Comparison of ENCODE assay signal across 19 mouse cellular contexts in the genomic region with DNA sequence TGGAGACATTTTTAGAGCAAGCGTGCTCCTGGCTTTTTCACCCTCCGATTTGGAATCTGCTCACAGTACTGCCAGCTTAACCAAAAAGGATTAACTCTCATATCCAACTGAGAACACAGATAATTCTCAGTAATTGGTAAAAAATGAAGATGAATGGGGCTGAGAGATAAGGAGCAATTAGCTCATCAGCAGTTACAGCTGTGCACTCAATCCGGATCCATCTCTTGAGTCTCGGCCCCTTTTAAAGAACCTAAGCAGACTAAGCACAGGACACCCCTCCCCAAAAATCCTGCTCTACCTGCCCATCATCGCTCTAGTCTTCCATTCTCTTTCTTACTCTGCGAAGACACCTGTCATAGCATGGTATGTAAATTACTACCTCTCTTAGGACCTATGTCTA.
DNase-seq lines count a peak whose midpoint lies in the region; ATAC-seq and TF ChIP-seq lines count a peak whose summit lies in the region.
"Had no signal": no experiment of that assay in that cellular context is flagged by ENCODE, and none has a peak within 500 bp of the region (broad histone marks: within the 10 kb centered on the region; RNA-seq: fewer than 3 reads in every experiment).

No protein-coding gene starts in this region.

- H3K4me1 ChIP-seq in forebrain, embryonic 14.5 days (ENCODE audit: control insufficient read depth, insufficient read depth, low read length), result 0 out of 2 replicates have a peak, but pooled peaks cover 2% of the 10 kb centered on the region
- peaks cover 16% of the 10 kb centered on the region for H3K4me1 ChIP-seq in forebrain, embryonic 15.5 days
- peaks cover 13% of the 10 kb centered on the region for H3K4me1 ChIP-seq in hindbrain, embryonic 12.5 days
- no peaks in the 10 kb centered on the region for H3K4me1 ChIP-seq in midbrain, postnatal 0 days (ENCODE audit: insufficient read depth, low read length)
- H3K4me1 ChIP-seq: heart, embryonic 10.5 days; limb, embryonic 15.5 days; liver, embryonic 15.5 days had no signal

- H3K4me3 ChIP-seq in forebrain, embryonic 14.5 days (ENCODE audit: low read depth, low read length), result no peak overlapping the region
- no peak overlapping the region for H3K4me3 ChIP-seq in forebrain, embryonic 15.5 days
- no peak overlapping the region for H3K4me3 ChIP-seq in hindbrain, embryonic 12.5 days
- H3K4me3 ChIP-seq in midbrain, postnatal 0 days (ENCODE audit: low read depth, low read length), result no peak overlapping the region
- H3K4me3 ChIP-seq in layer of hippocampus, adult 2 months, result no peak overlapping the region
- H3K4me3 ChIP-seq: heart, embryonic 10.5 days; limb, embryonic 15.5 days; liver, embryonic 15.5 days; myocyte had no signal

- peak; percentile 14 for DNase-seq in forebrain, embryonic 14.5 days (ENCODE audit: low spot score)
- DNase-seq in midbrain, postnatal 0 days (ENCODE audit: low spot score), result peak; percentile 20
- no peak for DNase-seq in layer of hippocampus, adult 2 months (ENCODE audit: low spot score in 2 of 2)
- DNase-seq in thymus, postnatal 14 days, result no peak
- DNase-seq: adrenal gland, postnatal 36 days; cerebellum, adult 2 months; heart, postnatal 10 days; kidney, adult 18-20 months; kidney, postnatal 10 days; thymus, postnatal 36 days had no signal

- no peaks in the 10 kb centered on the region for H3K9me3 ChIP-seq in forebrain, embryonic 14.5 days (replicated peaks; ENCODE audit: control insufficient read depth, low read length)
- H3K9me3 ChIP-seq in forebrain, embryonic 15.5 days, result no peaks in the 10 kb centered on the region
- no peaks in the 10 kb centered on the region for H3K9me3 ChIP-seq in hindbrain, embryonic 12.5 days (replicated peaks)
- no peaks in the 10 kb centered on the region for H3K9me3 ChIP-seq in midbrain, postnatal 0 days (ENCODE audit: low read length)
- H3K9me3 ChIP-seq: G1E; heart, embryonic 10.5 days; limb, embryonic 15.5 days; liver, embryonic 15.5 days had no signal

- H3K27ac ChIP-seq in forebrain, embryonic 14.5 days (ENCODE audit: low read depth, low read length), result no peak overlapping the region
- no peak overlapping the region for H3K27ac ChIP-seq in forebrain, embryonic 15.5 days (replicated peaks)
- H3K27ac ChIP-seq in hindbrain, embryonic 12.5 days, result peak overlapping the region; percentile 35; the same call in 1 of the 2 replicates
- H3K27ac ChIP-seq in midbrain, postnatal 0 days (ENCODE audit: low read depth, low read length), result no peak overlapping the region
- no peak overlapping the region for H3K27ac ChIP-seq in layer of hippocampus, adult 2 months
- H3K27ac ChIP-seq: heart, embryonic 10.5 days; limb, embryonic 15.5 days; liver, embryonic 15.5 days had no signal

- H3K9ac ChIP-seq in forebrain, embryonic 14.5 days (ENCODE audit: low read length), result no peak overlapping the region
- no peak overlapping the region for H3K9ac ChIP-seq in forebrain, embryonic 15.5 days (replicated peaks)
- H3K9ac ChIP-seq in hindbrain, embryonic 12.5 days, result no peak overlapping the region
- H3K9ac ChIP-seq in midbrain, postnatal 0 days (replicated peaks; ENCODE audit: low read length, poor library complexity, severe bottlenecking), result no peak overlapping the region
- H3K9ac ChIP-seq: limb, embryonic 15.5 days; liver, embryonic 15.5 days had no signal

- H3K4me2 ChIP-seq in forebrain, embryonic 14.5 days (ENCODE audit: low read length), result no peak overlapping the region
- H3K4me2 ChIP-seq in forebrain, embryonic 15.5 days (replicated peaks), result no peak overlapping the region
- H3K4me2 ChIP-seq in hindbrain, embryonic 12.5 days (replicated peaks), result no peak overlapping the region
- H3K4me2 ChIP-seq in midbrain, postnatal 0 days (ENCODE audit: low read depth, low read length, poor library complexity, severe bottlenecking), result no peak overlapping the region
- H3K4me2 ChIP-seq: limb, embryonic 15.5 days; liver, embryonic 15.5 days had no signal

- ATAC-seq in forebrain, embryonic 14.5 days, result no peak
- ATAC-seq in forebrain, embryonic 15.5 days (replicated peaks), result no peak
- peak; percentile 57 for ATAC-seq in hindbrain, embryonic 12.5 days (ENCODE audit: low FRiP score)
- ATAC-seq in megakaryocyte progenitor cell, adult 5-6 weeks (replicated peaks; ENCODE audit: poor library complexity), result peak; percentile 17; the same call in 1 of the 2 replicates
- ATAC-seq in midbrain, postnatal 0 days (ENCODE audit: low FRiP score), result no peak
- ATAC-seq: activated CD4-positive, CD25-positive, alpha-beta regulatory T cell, adult 4 months had no signal

- WGBS in forebrain, embryonic 14.5 days, result 58% methylated on average over 6 of the region's 6 CpGs
- 57% methylated on average over 6 of the region's 6 CpGs for WGBS in forebrain, embryonic 15.5 days
- 73% methylated on average over 6 of the region's 6 CpGs for WGBS in hindbrain, embryonic 12.5 days
- WGBS in midbrain, postnatal 0 days, result 47% methylated on average over 6 of the region's 6 CpGs

- no peaks in the 10 kb centered on the region for H3K36me3 ChIP-seq in forebrain, embryonic 14.5 days (ENCODE audit: control insufficient read depth, insufficient read depth, low read length)
- no peaks in the 10 kb centered on the region for H3K36me3 ChIP-seq in forebrain, embryonic 15.5 days
- H3K36me3 ChIP-seq in hindbrain, embryonic 12.5 days, result no peaks in the 10 kb centered on the region
- no peaks in the 10 kb centered on the region for H3K36me3 ChIP-seq in midbrain, postnatal 0 days (ENCODE audit: insufficient read depth, low read length)
- H3K36me3 ChIP-seq: G1E; heart, embryonic 10.5 days; limb, embryonic 15.5 days; liver, embryonic 15.5 days had no signal

- H3K27me3 ChIP-seq in forebrain, embryonic 14.5 days (replicated peaks; ENCODE audit: control insufficient read depth, insufficient read depth, low read length), result no peaks in the 10 kb centered on the region
- H3K27me3 ChIP-seq in forebrain, embryonic 15.5 days, result no peaks in the 10 kb centered on the region
- no peaks in the 10 kb centered on the region for H3K27me3 ChIP-seq in hindbrain, embryonic 12.5 days
- H3K27me3 ChIP-seq in midbrain, postnatal 0 days (ENCODE audit: insufficient read depth, low read length), result no peaks in the 10 kb centered on the region
- H3K27me3 ChIP-seq: limb, embryonic 15.5 days; liver, embryonic 15.5 days had no signal

- TF ChIP-seq CTCF in midbrain, postnatal 0 days (IDR thresholded peaks at IDR 0.05), result no peak
- no peak for TF ChIP-seq CTCF in layer of hippocampus, adult 2 months (conservative IDR thresholded peaks at IDR 0.05)

Comparison
In these comparisons a context has a peak if more than half of its experiments do, and no peak if none do; other contexts are left out.
1. ATAC-seq: peak in hindbrain, embryonic 12.5 days (single experiment) and megakaryocyte progenitor cell, adult 5-6 weeks (single experiment); none in forebrain, embryonic 14.5 days (single experiment), forebrain, embryonic 15.5 days (single experiment) and midbrain, postnatal 0 days (single experiment).
2. DNase-seq: peak in forebrain, embryonic 14.5 days (single experiment) and midbrain, postnatal 0 days (single experiment); none in layer of hippocampus, adult 2 months (0 of 2) and thymus, postnatal 14 days (single experiment).